Mouse (Mus musculus) adrenal gland, adult 8-10 months (tissue): ENCODE data around the gene Slc35f3. TPM values are rescaled to one million over a fixed set of nuclear protein-coding genes. Genes with fewer than 3 reads are reported as not detected.
"Not testable (repeated sequence)": the region's sequence is repeated elsewhere in the genome, so short reads cannot be mapped to it uniquely, and the experiment has no call there.

Experiments
- DNase-seq: peaks from one replicate; pipeline ENCODE4 v3.0.0; 2022
- total RNA-seq, 4 experiments: library from RNA; stranded (reverse); gene quantifications; 2 replicates each; pipeline ENCODE4 v1.2.4; 2022

Slc35f3 gene
- total RNA-seq, 4 experiments from 2014 or later = 0.24 to 2.1 (median 1.3) TPM

DNA sequence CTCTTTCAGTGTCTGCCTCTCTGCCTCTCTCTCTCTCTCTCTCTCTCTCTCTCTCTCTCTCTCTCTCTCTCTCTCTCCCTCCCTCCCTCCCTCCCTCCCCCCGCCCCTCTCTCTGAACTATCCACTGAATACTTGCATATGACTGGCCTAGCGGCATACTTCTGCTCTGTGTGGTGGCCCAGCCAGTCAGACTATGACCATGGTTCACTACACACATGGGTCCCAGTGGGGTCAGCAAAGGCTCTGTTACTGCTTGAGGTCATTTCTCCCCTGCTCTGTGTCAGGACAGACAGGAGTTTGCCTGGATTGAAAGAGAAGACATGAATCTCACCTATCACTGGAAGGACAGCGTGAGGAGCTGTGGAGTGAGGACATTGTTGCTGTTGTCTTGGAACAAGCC, 40.5 kb downstream of the Slc35f3 start:
- no peak for DNase-seq

DNA sequence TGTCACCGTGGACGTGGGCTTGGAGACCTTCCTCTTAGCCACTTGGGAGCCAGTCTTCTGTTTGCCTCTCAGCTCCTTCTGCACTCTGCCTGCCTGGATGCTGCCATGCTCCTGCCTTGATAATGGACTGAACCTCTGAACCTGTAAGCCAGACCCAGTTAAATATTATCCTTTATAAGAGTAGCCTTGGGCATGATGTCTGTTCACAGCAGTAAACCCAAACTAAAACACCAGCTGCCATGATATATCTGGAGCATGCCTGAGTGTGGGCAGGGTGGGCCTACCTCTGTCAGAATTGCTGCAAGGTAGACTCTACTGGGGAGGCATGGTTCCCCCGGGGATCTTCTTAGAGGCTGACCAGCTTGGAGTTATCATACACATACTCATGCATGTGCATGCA, 41.0 kb downstream of the Slc35f3 start:
- DNase-seq = no peak

DNA sequence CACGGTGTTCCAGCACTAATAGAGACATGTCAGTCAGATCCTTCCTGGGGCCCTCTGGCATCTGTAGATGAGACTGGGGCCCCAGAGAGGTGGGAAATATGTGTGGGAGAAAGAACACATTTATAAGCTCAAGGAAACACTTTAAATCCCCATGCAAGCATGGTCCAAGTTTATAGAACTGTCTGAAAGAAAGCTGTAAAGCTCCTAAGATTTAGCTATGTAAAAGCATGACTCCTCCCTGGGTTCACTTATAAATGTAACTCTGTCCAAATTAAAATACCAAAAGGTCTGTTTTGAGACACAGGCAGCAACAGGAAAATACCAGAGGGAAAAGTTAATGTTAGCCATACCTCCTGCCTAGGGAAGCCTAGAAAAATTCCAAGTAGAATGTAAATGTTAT, 42.8 kb downstream of the Slc35f3 start:
- DNase-seq = no peak

DNA sequence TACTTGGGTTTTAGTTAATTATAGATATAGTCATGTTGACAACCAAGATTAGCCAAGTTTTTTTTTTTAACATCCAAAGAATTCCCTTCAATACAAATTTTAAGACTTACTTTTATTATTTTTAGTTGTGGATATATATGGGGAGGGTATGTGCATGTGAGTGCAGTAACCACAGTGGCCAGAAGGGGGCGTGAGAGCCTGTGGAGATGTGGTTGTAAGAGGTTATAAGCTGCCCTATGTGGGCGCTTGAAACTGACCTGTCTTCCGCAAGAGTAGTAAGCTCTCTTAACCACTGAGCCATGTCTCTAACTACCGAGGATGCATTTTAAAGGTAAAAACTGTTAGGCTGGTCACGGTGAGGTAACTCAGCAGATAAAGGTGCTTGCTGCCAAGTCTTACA, 45.1 kb downstream of the Slc35f3 start:
- DNase-seq = no peak

DNA sequence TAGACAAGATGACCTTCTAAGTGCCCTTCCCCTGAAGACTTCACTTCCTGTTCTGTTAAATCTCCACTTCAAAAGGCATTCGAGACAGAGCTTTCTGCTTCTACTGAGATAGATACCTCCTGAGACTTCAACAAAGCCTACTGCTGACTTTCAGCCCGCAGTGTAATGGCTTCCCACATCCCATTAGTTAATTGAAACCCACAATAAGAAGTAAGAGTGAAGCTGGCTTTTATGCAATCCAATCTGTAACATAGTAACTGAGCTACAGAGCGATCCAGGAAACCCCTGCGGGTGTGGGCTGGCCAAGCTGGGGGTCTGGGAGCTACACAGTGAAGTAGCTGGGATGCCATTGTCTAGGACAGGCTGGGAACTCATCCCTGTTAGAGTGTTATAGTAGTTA, 46.7 kb downstream of the Slc35f3 start:
- no peak for DNase-seq

DNA sequence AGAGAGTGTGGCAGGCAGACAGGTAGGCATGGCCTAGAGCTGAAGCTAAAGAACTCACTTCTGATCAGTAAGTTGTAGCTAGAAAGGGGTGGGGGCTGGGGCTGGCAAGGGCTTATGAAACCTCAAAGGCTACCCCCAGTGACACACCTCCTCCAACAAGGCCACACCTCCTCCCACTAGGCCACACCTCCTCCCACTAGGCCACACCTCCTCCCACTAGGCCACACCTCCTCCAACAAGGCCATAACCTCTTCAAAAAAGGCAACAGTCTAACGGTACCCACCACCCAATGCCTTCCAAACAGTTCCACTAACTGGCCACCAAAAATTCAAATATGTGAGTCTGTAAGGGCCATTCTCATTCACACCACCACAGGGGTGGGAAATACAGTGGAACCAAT, 54.9 kb downstream of the Slc35f3 start:
- DNase-seq = no peak

DNA sequence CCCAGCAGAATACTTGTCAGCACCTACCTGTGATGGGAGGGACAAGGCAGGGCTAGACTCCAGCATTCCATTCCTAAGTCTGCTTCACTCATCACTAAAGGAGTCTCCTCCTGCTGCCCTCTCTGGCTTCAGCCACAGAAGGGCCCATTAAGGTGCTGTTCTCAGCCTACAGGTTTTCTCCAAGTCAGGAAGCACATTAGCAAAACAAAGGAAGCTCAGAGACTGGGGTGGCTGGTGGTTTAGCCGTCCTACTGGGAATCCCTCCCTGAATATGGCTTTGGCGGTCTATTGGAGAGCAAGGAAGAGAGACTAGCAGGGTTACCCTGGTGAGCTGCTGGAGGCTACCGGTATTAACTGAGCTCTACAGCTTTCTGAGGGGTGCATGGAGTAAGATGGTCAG, 59.6 kb downstream of the Slc35f3 start:
- no peak for DNase-seq

DNA sequence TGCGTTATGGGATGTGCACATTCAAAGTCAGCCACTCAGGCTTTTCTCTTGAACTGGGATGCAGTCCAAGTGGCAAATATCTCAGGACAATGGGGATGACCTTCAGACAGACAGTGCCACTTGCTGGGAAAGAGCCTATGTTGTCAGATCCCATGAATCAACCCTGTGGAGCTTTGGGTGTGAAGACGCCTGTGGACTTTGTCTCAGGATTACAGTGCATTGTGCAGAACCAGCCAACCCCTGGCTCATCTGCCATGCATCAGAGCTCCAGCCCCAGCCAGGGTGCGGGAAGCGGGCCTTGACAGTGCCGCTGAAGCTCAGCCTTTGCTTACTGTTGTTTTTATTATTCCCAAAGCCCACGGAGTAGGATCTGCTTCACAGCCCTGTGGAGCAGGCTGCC, 60.9 kb downstream of the Slc35f3 start:
- peak; percentile 7 for DNase-seq

DNA sequence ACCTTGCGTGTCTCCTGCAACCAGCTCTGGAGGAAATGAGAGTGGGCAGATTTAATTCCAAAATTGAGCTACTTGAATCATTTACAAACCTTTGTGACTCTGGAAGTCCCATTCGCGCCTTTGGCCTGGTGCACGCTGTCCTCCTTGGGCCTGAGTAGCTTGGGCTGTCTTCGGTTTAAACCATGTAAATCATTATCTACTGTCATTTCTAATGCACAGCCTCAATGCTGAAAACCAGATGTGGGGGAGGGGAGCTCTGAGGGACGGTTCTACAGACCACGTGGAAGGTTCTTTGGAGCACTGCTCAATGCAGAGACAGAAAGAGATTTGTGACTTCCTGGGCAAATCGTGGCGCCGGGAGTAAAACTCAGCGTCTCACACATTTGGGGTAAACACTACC, 61.7 kb downstream of the Slc35f3 start:
- DNase-seq = peak; percentile 5

DNA sequence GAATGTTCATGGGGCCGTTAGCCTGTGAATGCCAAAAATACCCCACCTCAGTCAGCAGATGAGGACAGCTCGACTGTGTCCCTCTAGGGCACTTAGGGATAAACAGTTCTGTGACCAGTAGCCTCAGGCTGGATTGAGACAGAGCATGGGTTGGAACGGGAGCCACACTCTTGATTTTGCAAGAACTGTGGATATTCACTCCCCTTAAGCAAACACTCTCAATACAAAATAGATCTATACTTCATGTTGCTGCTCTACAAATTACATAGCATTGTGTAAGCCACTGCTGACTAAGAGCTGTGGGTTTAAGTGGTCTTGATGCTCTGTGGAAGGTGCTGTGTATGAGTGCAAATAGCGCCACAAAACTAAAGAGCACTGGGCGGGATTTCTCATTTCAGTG, 62.3 kb downstream of the Slc35f3 start:
- no peak for DNase-seq

DNA sequence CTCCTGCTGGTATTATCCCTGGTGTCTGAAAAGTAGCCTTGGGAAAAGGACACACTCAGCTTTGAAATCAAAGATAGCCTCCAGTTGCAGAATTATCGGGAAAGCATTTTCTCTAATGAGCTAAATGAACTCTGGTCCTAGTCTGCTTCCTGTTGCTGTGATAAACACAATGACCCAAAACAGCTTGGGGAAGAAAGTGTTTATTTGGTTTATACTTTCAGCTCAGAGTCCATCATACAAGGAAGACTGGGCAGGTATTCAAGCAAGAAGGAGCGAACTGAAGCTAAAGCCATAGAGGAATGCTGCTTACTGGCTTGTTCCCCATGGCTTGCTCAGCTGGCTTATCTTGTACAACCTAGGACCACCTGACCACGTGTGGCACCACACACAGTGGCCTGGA, 67.9 kb downstream of the Slc35f3 start:
- DNase-seq = no peak

DNA sequence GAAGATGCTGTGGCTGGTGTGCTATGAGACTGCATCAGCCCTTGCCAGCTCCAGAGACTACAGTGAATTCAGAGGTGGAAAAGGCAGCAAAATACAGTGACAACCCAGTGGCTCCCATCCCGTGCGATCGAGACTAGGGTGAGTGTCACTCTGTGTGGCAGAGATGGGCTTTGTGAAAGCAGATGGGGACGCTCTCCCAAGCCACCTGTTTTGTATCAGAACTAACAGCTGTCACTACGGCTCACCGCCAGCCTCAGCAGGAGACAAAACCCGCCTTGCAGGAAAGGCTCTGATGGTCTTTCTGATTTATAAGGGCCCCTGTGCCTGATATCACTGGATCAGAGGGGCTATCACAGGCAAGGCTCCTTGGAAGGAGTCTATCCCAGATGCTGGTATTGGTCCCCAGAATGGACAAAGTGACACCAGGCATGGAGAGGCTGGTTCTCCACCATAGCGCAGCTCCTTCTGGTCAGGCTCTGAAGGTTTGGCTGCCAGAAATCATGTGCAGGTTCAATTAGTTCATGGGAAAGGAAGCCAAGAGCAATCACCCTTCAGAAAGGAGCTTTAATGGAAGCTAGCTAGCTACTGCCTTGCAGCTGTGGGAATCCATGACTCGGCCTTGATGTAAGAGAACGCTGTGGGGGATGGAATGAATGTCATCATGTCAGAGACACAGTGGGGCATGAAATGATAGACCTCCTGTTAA, 70.1 kb downstream of the Slc35f3 start:
- no peak for DNase-seq

DNA sequence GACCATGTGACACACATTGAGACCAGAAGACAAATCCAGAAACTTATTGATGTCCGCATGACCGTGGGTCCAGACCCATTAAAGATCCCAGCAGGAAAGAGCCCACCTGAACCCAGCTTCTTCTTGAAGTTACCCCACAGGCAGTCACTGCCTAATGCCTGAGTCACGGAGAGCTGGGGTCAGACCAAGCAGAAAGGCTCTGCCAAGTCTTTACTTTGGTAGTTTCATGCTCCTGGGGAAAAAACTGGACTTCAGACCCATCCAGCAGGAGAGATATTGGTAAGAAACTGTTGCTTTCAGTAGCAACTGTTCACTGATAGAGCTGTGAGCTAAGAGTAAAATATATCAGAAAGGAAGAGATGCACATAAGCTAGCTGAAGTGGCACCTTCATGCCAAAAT, 73.5 kb downstream of the Slc35f3 start:
- DNase-seq = no peak

DNA sequence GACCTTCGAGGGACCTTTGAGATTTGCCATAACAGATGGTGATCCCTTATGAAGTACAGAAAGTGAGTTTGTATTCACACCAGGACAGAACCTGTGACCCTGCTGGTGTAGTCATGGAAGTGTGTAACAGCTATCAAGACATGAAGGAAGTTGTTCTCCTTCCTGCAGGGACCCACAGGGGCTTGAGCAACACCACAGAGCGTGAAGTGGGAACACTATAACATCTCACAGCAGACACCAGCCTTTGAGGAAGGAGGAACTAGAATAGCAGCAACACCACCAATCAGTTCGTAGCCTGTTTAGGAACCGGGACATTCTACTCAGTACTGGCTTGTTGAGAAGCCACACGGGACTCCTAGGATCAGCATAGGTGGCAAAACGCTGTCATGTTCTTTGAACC, 81.2 kb downstream of the Slc35f3 start:
- DNase-seq = no peak

DNA sequence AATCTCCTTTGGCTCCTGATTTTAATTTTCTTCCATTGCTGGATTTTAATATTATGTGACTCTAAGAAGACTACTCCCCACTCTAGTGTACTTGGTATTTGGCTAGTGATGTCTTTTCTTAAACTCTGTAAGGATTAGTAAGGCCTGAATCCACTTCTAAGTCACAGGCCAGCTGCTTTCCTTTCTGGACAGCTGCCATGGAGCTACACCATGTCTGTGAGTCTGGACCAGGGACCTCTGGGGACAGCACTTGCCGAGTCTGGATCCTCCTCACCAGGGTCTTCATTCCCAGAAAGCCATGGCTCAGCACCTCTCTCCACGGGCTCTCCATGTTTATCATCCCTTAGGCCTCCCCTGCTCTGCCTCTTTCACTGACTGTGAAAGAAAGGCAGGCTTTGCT, 81.8 kb downstream of the Slc35f3 start:
- no peak for DNase-seq

DNA sequence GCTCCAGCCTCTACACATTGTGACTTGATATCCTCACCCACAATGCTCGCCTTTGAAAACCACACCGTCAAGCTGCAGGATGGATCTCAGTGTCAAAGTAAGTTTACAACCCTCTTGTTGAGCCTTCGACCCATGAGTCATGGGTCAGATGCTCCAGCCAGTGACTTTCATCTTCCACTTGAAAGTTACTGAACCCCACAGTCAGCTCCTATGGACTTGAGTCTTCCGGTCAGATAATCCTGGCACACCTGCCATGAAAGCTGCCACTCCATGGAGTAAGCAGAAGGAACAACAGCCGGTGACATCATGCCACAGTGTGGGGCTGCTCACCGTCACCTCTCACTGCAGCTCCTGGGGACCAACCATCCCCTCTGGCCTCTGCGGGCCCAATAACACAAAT, 82.9 kb downstream of the Slc35f3 start:
- DNase-seq = no peak

DNA sequence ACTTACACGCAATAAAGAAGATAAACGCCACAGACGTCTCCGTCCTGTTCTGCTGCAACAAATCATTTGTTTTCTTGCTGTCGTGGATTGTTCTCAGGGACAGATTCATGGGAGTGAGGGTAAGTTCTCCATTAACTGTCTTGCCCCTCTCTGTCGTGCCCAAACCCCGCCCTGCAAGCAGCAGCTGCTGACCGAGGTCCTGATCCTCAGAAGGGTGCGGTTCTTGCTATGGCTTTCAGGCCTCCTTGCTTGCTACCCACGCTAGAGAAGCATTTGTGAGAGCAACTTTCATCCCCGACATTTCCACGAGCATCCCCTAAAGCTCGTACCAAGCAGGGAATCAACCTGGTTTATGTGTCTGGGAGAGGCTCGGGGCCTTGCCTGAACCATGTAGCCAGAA, 83.9 kb downstream of the Slc35f3 start:
- no peak for DNase-seq

DNA sequence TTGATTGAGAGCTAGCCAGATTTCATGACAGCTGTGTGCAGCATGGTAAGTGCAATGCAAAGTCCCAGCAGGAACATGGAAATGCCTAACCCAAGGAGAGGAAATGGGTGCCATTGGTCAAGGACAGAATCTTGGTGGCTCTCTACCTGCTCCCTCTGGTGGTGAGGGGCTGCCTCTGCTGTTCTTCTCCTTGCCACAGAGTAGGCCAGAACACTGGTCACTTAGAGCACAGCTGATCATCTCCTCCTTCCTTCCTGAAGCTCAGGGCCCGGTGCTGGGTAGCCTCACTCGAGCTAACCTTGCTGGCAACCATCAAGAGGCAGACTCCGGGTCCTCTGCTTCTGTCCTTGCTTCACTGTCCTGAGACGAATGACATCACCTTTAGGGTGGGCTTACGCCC, 84.4 kb downstream of the Slc35f3 start:
- peak; percentile 13 for DNase-seq

DNA sequence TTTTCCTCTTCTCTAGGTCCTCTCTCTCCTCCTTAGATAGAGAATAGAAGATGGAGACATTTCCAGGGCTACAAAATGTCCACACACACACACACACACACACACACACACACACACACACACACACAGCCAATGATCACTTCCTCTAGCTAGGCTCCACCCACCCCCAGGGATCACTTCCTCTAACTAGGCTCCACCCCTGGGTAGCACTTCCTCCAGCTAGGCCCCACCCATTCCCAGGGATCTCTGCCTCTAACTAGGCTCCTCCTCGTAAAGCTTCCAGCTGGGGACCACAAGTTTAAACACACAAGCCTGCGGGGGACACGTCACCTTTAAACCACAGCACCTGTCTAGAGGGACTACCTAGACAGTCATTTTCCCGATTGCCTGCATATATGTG, 89.2 kb downstream of the Slc35f3 start:
- DNase-seq = no peak

DNA sequence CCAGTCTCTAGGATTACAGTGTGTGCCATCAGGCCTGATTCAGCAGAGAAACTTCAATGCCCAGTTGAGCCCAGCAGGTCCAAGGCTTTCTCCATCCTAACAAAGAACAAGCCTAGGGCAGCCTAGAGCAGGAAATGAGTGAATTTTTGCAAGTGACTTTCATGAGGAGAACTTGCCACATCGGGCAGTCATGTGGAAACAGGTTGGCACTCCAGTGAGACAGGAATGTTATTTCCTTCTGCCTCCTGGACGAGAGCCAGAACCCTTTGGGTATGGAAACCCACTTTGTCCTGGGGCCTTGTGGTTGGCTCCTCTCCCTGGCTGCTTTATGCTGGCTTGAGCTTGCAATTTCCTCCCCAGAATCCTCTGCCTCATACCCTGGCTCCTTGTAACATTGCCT, 93.2 kb downstream of the Slc35f3 start:
- DNase-seq = no peak

DNA sequence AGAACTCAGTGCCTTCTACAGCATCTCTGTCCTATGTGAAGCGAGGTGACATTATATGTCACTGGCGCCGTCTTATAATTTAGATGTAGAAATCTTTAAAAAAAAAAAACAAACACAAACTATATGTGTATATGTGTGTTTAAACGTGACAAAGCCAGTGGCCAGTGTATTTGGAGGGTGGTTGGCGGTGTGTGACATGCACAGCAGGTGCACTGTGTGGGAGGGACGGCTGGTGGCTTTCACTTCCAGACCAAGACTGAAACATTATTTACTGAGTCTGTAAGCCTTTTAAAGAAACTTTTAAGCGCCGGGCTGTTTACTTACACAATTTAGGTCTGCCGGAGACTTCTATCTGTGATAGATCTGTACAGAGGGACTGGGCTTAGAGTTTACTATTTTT, 97.0 kb downstream of the Slc35f3 start:
- no peak for DNase-seq

DNA sequence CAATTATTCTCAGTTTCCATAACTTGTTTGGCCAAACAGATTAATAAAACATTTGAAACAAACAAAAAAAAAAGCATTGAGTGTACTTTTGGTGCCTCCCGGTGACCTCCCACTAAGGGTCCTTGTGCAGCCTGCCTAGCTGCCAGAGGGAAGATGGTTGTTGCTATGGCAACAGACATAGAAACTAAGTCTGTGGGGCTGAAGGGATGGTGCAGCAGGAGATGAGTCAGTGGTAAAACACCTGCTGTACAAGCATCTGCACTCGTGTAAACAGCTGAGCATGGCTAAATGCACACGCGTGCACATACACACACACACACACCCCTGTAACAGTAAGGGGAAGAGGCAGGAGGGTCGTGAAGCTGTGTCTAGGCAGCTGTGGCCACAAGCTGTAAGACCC, 97.6 kb downstream of the Slc35f3 start:
- no peak for DNase-seq

DNA sequence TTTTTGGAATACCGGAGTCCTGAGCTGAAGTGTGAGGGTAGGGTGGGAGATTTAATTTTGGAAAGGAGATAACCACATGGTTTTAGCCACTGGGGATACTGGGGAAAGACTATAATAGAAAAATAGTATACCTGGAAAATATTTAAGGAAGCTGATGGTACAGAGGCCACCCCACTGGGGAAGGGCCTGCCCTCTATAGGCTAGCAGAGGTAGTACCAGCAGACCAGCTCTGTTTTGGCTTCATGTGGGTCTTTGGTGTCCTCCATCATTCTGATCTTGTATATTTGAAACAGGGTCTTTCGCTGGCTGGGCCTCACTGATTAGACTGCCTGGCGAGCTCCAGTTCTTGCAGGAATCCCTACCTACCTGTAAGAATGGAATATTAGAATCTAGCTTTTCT, 100.0 kb downstream of the Slc35f3 start:
- no peak for DNase-seq

DNA sequence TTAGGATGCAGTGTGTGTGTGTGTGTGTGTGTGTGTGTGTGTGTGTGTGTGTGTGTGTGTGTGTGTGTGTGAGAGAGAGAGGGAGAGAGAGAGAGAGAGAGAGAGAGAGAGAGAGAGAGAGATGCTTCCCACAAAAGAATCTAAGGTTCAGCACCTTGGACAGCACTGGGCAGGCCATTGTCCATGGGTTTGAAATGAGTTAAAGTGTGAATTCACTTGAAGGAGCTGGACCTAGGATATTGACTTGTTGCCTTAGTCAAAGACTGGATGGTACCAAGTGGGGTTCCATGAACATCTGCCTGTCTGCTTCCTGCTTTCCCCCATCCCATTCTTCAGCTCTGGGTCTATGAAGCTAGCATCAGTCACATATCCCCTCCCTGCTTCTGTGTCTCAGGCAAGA, 106.2 kb downstream of the Slc35f3 start:
- not testable (repeated sequence) for DNase-seq

DNA sequence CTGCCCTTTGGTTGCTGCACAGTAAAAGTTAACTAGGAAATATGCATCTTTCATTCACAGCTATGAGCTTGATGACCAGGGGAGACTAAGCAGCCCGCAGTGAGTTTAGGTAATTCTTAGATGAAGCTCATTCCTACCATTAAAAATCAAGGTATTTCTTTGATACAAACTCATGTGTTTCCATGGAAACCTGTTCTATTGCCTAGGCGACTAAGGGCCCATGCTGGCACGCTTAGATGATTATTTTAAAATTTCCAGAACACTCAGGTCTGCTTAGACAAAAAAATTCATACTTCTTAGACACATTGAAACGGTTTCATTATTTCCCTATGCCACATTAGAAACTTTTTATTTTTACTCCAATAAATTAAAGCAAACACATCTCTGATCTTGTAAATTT, 106.7 kb downstream of the Slc35f3 start:
- DNase-seq = no peak
